Mouse (Mus musculus) liver, postnatal 0 days (tissue): ENCODE results near the gene Pgm3. TPM values are rescaled to one million over a fixed set of nuclear protein-coding genes. Genes with fewer than 3 reads are reported as not detected.

Source experiments
- ATAC-seq: fragments of 200-750 bp; cut with Nextera tagmentation; 2 replicates; pipeline ENCODE4 v1.8.0; 2017; ENCODE audit warnings: mild to moderate bottlenecking, moderate library complexity
- DNase-seq: peaks from one replicate; pipeline ENCODE4 v3.0.0-alpha.2; 2016
- H3K27ac ChIP-seq: fragments of 300-500 bp; sonication (generic); 2 replicates; pipeline ENCODE4 v1.5.1; 2014; ENCODE audit warnings: antibody characterized with exemption, moderate library complexity, mild to moderate bottlenecking, low read depth
- H3K27me3 ChIP-seq: fragments of 300-500 bp; sonication (generic); 2 replicates; pipeline ENCODE4 v1.6.1; 2014; ENCODE audit warnings: low read length, control low read depth, mixed read lengths; ENCODE audit not compliant: insufficient read depth
- H3K36me3 ChIP-seq: fragments of 300-500 bp; sonication (generic); replicated peaks from 2 replicates; pipeline ENCODE4 v1.6.1; 2014; ENCODE audit warnings: mild to moderate bottlenecking, control low read depth, low read length, moderate library complexity, mixed read lengths; ENCODE audit not compliant: insufficient read depth
- H3K4me1 ChIP-seq: fragments of 300-500 bp; sonication (generic); 2 replicates; pipeline ENCODE4 v1.6.1; 2014; ENCODE audit warnings: antibody characterized with exemption, mild to moderate bottlenecking, control low read depth; ENCODE audit not compliant: insufficient read depth
- H3K4me2 ChIP-seq: fragments of 300-500 bp; sonication (generic); 2 replicates; pipeline ENCODE4 v1.6.1; 2014; ENCODE audit warnings: low read depth, mild to moderate bottlenecking, low read length, moderate library complexity, mixed read lengths
- H3K4me3 ChIP-seq: fragments of 300-500 bp; sonication (generic); 2 replicates; pipeline ENCODE4 v1.5.1; 2014; ENCODE audit warnings: low read depth, low read length
- H3K9ac ChIP-seq: fragments of 300-500 bp; sonication (generic); replicated peaks from 2 replicates; pipeline ENCODE4 v1.6.1; 2014; ENCODE audit warnings: mild to moderate bottlenecking, moderate library complexity
- H3K9me3 ChIP-seq: fragments of 300-500 bp; sonication (generic); 2 replicates; pipeline ENCODE4 v1.6.1; 2016; ENCODE audit warnings: mild to moderate bottlenecking, control low read depth, low read length, mixed read lengths
- CTCF ChIP-seq: sonication (generic); IDR thresholded peaks from 2 replicates; pipeline ENCODE4 v1.5.1; 2016; ENCODE audit warnings: antibody characterized with exemption, low read depth
- EP300 ChIP-seq: IDR thresholded peaks from 2 replicates; pipeline ENCODE4 v1.6.1; 2016; ENCODE audit warnings: antibody characterized with exemption, low read depth, mild to moderate bottlenecking
- WGBS: fragments of 180-500 bp; shearing (Covaris S2); extraction: QIAGEN DNeasy Blood & Tissue Kit; methylation state at CpG from one replicate; pipeline ENCODE4 v1.1.7; 2014; ENCODE audit not compliant: insufficient replicate concordance; 5-methylcytosine and 5-hydroxymethylcytosine counted together
- polyA plus RNA-seq: library from polyadenylated mRNA; unstranded; fragments of >200 nt; fragmentation: Nextera tagmentation; extraction: Ambion mirVana; gene quantifications from 2 replicates; pipeline ENCODE4 v1.2.1, GENCODE M21; 2015

Pgm3 gene
- polyA plus RNA-seq, 1 experiment from 2014 or later, result 28.2 TPM

DNA sequence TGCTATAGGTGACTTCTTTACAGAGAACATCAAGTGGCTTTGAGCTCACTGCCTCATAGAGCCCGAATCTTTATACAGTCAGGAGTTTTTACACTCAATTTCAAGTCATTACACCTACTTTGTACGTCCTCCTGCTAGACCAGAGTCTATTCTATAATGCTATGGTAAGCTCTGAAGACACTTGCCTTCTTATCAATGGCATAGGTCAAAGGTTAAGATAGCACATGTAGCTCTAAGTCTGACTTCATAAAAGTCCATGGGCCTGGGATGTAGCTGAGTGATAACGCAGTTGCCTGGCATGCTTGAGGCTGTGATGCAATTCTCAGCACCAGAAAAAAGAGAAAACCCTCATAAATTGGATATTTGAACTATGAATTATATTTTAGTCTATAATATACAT, 57.3 kb downstream of the Pgm3 start:
- Histone ChIP-seq H3K4me2 (no peak overlapping the region), H3K27ac (no peak overlapping the region), H3K9me3 (no peaks in the 10 kb centered on the region), H3K4me1 (no peaks in the 10 kb centered on the region), H3K36me3 (peaks cover 46% of the 10 kb centered on the region), H3K9ac (no peak overlapping the region), H3K27me3 (no peaks in the 10 kb centered on the region), H3K4me3 (no peak overlapping the region)
- ATAC-seq, result no peak
- no peak for DNase-seq
- TF ChIP-seq EP300 (no peak), CTCF (no peak)
- 73% methylated on average over 3 of the region's 3 CpGs for WGBS

DNA sequence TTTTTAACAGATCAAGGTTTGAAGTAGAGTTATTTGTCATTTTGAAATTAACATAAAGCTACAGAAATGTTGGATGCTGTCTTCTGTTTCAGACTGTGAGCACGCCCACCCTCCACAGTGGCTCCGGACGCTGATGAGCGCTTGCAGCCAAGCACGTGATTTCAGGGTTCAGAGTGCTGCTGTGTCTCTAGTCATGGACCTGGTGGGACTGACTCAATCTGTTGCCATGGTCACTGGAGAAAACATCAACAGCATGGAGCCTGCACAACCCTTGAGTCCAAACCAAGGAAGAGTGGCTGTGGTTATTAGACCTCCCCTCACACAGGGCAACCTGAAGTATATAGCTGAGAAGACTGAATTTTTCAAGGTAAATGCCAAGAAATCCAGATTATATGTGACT, 57.9 kb downstream of the Pgm3 start:
- WGBS, result 86% methylated on average over 5 of the region's 5 CpGs
- no peak overlapping the region for H3K4me2 ChIP-seq
- H3K27me3 ChIP-seq, result no peaks in the 10 kb centered on the region
- TF ChIP-seq EP300, result no peak
- no peak for TF ChIP-seq CTCF
- no peak for DNase-seq
- no peak overlapping the region for H3K27ac ChIP-seq
- no peak overlapping the region for H3K4me3 ChIP-seq
- peaks cover 45% of the 10 kb centered on the region for H3K36me3 ChIP-seq
- no peaks in the 10 kb centered on the region for H3K4me1 ChIP-seq
- ATAC-seq, result no peak
- H3K9me3 ChIP-seq, result no peaks in the 10 kb centered on the region
- no peak overlapping the region for H3K9ac ChIP-seq

DNA sequence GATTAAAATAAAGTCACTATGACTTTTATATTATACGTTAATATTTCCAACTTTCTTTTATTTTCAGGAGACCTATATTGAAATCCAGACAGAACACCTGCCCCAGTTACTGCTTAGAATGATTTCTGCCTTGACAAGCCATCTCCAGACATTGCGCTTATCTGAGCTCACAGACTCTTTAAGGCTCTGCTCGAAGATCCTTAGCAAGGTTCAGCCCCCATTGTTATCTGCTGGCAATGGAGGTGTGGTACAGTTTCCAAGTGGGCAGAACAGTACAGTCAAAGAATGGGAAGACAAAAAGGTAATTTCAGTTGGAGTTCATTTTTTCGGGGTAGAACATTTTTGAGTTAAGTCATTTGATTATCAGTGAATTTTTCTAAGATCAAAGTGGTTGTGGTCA, 64.2 kb downstream of the Pgm3 start:
- TF ChIP-seq CTCF, result no peak
- TF ChIP-seq EP300, result peak; percentile 13; the same call in 1 of the 2 replicates
- Histone ChIP-seq H3K27ac (no peak overlapping the region), H3K9me3 (no peaks in the 10 kb centered on the region), H3K9ac (no peak overlapping the region), H3K36me3 (peaks cover 27% of the 10 kb centered on the region), H3K4me3 (no peak overlapping the region), H3K4me1 (no peaks in the 10 kb centered on the region), H3K27me3 (no peaks in the 10 kb centered on the region), H3K4me2 (no peak overlapping the region)
- DNase-seq, result no peak
- 63% methylated on average over 4 of the region's 4 CpGs for WGBS
- no peak for ATAC-seq

Other genes starting within 250 kb of the Pgm3 start
- 2.5 and 3.2 TPM in 2 replicates for gene Ube2cbp, start 106.9 kb downstream of the Pgm3 start, polyA plus RNA-seq
- 4.7 and 4.9 TPM in 2 replicates for gene Dop1a, start 104.7 kb downstream of the Pgm3 start, polyA plus RNA-seq
- 1.2 and 1.4 TPM in 2 replicates for gene Rwdd2a, start 149 bp upstream of the Pgm3 start, polyA plus RNA-seq
- 7.7 and 10.3 TPM in 2 replicates for gene Me1, start 124.1 kb upstream of the Pgm3 start, polyA plus RNA-seq
- gene Prss35, start 171.8 kb upstream of the Pgm3 start, polyA plus RNA-seq, result 0.54 and 0.67 TPM in 2 replicates